ENCODE assay signal across 38 mouse cellular contexts in genomic region chr6:48806746-48807145, GRCm38 (mm10). TPM values are rescaled to one million over a fixed set of nuclear protein-coding genes. Genes with fewer than 3 reads are reported as not detected.
"Had no signal": no experiment of that assay in that cellular context is flagged by ENCODE, and none has a peak within 500 bp of the region (broad histone marks: within the 10 kb centered on the region; RNA-seq: fewer than 3 reads in every experiment).

No protein-coding gene starts in this region.

- DNase-seq: heart, adult 2 months; heart, postnatal 10 days; heart, postnatal 14 days; heart, postnatal 36 days; heart, postnatal 4 days; kidney, adult 11 months; kidney, postnatal 10 days; kidney, postnatal 14 days; kidney, postnatal 25 days; kidney, postnatal 4 days; layer of hippocampus, adult 9-11 months; layer of hippocampus, postnatal 36 days had no signal

- H3K4me3 ChIP-seq: heart, adult 2 months; heart, embryonic 10.5 days; heart, embryonic 12.5 days; heart, embryonic 13.5 days; heart, embryonic 15.5 days; hindbrain, embryonic 10.5 days; hindbrain, embryonic 12.5 days; hindbrain, embryonic 13.5 days; hindbrain, embryonic 15.5 days; intestine, embryonic 15.5 days; kidney, embryonic 15.5 days; layer of hippocampus, adult 2 months; left cerebral cortex, adult 2 months had no signal

- H3K27ac ChIP-seq: heart, adult 2 months; heart, embryonic 10.5 days; heart, embryonic 13.5 days; heart, embryonic 15.5 days; hindbrain, embryonic 10.5 days; hindbrain, embryonic 12.5 days; hindbrain, embryonic 13.5 days; hindbrain, embryonic 14.5 days; hindbrain, embryonic 15.5 days; hindbrain, postnatal 0 days; intestine, embryonic 15.5 days; kidney, embryonic 15.5 days; kidney, postnatal 0 days; layer of hippocampus, adult 2 months; left cerebral cortex, adult 2 months had no signal

- H3K36me3 ChIP-seq: heart, embryonic 10.5 days; heart, embryonic 12.5 days; heart, embryonic 13.5 days; heart, embryonic 15.5 days; hindbrain, embryonic 10.5 days; hindbrain, embryonic 12.5 days; hindbrain, embryonic 13.5 days; hindbrain, embryonic 15.5 days; intestine, embryonic 15.5 days; kidney, embryonic 15.5 days had no signal

- H3K9ac ChIP-seq: heart, embryonic 12.5 days; heart, embryonic 13.5 days; heart, embryonic 15.5 days; hindbrain, embryonic 12.5 days; hindbrain, embryonic 13.5 days; hindbrain, embryonic 14.5 days; hindbrain, embryonic 15.5 days; intestine, embryonic 15.5 days; kidney, embryonic 15.5 days had no signal

- H3K4me1 ChIP-seq: heart, embryonic 10.5 days; heart, embryonic 12.5 days; heart, embryonic 13.5 days; heart, embryonic 15.5 days; hindbrain, embryonic 10.5 days; hindbrain, embryonic 12.5 days; hindbrain, embryonic 13.5 days; hindbrain, embryonic 15.5 days; intestine, embryonic 15.5 days; kidney, embryonic 15.5 days had no signal

- H3K27me3 ChIP-seq: heart, embryonic 12.5 days; heart, embryonic 13.5 days; heart, embryonic 15.5 days; hindbrain, embryonic 12.5 days; hindbrain, embryonic 13.5 days; hindbrain, embryonic 15.5 days; intestine, embryonic 15.5 days; kidney, embryonic 15.5 days had no signal

RNA-seq across cellular contexts. Expression of gene Gimap3, which starts 36.1 kb away (rescaled TPM):
- total RNA-seq: hindbrain, postnatal 0 days; layer of hippocampus, adult 18-20 months; layer of hippocampus, adult 2 months; layer of hippocampus, adult 8-10 months; layer of hippocampus, postnatal 10 days; layer of hippocampus, postnatal 14 days; layer of hippocampus, postnatal 25 days; layer of hippocampus, postnatal 36 days; left cerebral cortex, adult 18-20 months; left cerebral cortex, adult 2 months had no signal
- polyA plus RNA-seq: heart, embryonic 11.5 days; heart, embryonic 12.5 days; heart, embryonic 13.5 days; heart, embryonic 14.5 days; heart, embryonic 15.5 days; heart, postnatal 0 days; hindbrain, embryonic 12.5 days; hindbrain, embryonic 13.5 days; hindbrain, embryonic 14.5 days; hindbrain, embryonic 15.5 days; hindbrain, embryonic 16.5 days; hindbrain, postnatal 0 days; kidney, embryonic 14.5 days had no signal
